Mouse (Mus musculus) MEL (cell line): ENCODE data around the gene Sbno2.

Experiments used
- CTCF ChIP-seq, 3 experiments: IDR thresholded peaks in 2 of 3; conservative IDR thresholded peaks in 1 of 3; 2 replicates each; pipeline ENCODE4 v1.5.1; 2011 to 2012; ENCODE audit warnings: low read length in 3 of 3, low read depth in 2 of 3, mild to moderate bottlenecking in 2 of 3, improper control_type of control experiment in 1 of 3, inconsistent platforms in 1 of 3, mixed read lengths in 1 of 3, moderate library complexity in 1 of 3; ENCODE audit not compliant: control insufficient read depth in 1 of 3, insufficient read depth in 1 of 3, poor library complexity in 1 of 3, severe bottlenecking in 1 of 3
- E2F4 ChIP-seq: IDR thresholded peaks from 2 replicates; pipeline ENCODE4 v1.6.1; 2011; ENCODE audit warnings: low read depth, low read length, improper control_type of control experiment, borderline replicate concordance
- EP300 ChIP-seq, 2 experiments: IDR thresholded peaks; 2 replicates each; pipeline ENCODE4 v1.6.1; 2011; ENCODE audit warnings: improper control_type of control experiment in 2 of 2, low read length in 2 of 2, low read depth in 1 of 2, mild to moderate bottlenecking in 1 of 2
- GATA1 ChIP-seq: IDR thresholded peaks from 2 replicates; pipeline ENCODE4 v1.6.1; 2011; ENCODE audit warnings: low read depth, low read length, improper control_type of control experiment
- MAFK ChIP-seq: IDR thresholded peaks from 2 replicates; pipeline ENCODE4 v1.6.1; 2011; ENCODE audit warnings: low read depth, mild to moderate bottlenecking, low read length, improper control_type of control experiment, borderline replicate concordance
- MEF2A ChIP-seq: IDR thresholded peaks from 2 replicates; pipeline ENCODE4 v1.6.1; 2014; ENCODE audit warnings: low read depth, mild to moderate bottlenecking, inconsistent platforms, low read length, improper control_type of control experiment; ENCODE audit not compliant: poor library complexity, insufficient replicate concordance, severe bottlenecking; ENCODE audit errors: extremely low read depth
- MXI1 ChIP-seq: IDR thresholded peaks from 2 replicates; pipeline ENCODE4 v1.6.1; 2011; ENCODE audit warnings: mild to moderate bottlenecking, low read depth, low read length, improper control_type of control experiment
- NRF1 ChIP-seq: IDR thresholded peaks from 2 replicates; pipeline ENCODE4 v1.6.1; 2014; ENCODE audit warnings: low read depth, mild to moderate bottlenecking, inconsistent platforms, low read length, improper control_type of control experiment, moderate library complexity; ENCODE audit not compliant: poor library complexity, insufficient read depth, severe bottlenecking
- POLR2AphosphoS2 ChIP-seq: IDR thresholded peaks from 2 replicates; pipeline ENCODE4 v1.6.1; 2011; ENCODE audit warnings: low read length, improper control_type of control experiment
- POLR2AphosphoS5 ChIP-seq: IDR thresholded peaks from 2 replicates; pipeline ENCODE4 v1.6.1; 2012; ENCODE audit warnings: low read depth, borderline replicate concordance, mild to moderate bottlenecking, inconsistent platforms, low read length, moderate library complexity, mixed read lengths
- ZC3H11A ChIP-seq: IDR thresholded peaks from 2 replicates; pipeline ENCODE4 v1.6.1; 2012; ENCODE audit warnings: low read depth, mild to moderate bottlenecking, inconsistent platforms, low read length, improper control_type of control experiment
- ZKSCAN1 ChIP-seq: IDR thresholded peaks from 2 replicates; pipeline ENCODE4 v1.6.1; 2012; ENCODE audit warnings: low read depth, mild to moderate bottlenecking, inconsistent platforms, low read length, improper control_type of control experiment, moderate library complexity

- TF ChIP-seq POLR2AphosphoS2, result no peak
- TF ChIP-seq E2F4, result no peak
- no peak for TF ChIP-seq CTCF (IDR thresholded peaks at IDR 0.05 in 2 of 3, conservative IDR thresholded peaks at IDR 0.05 in 1 of 3; ENCODE audit: control insufficient read depth in 1 of 3, insufficient read depth in 1 of 3, low read depth in 2 of 3, low read length in 3 of 3, poor library complexity in 1 of 3, severe bottlenecking in 1 of 3)
- no peak for TF ChIP-seq MAFK
- 0 out of 2 replicates have a peak, but pooled peaks have one; percentile 25 for TF ChIP-seq MXI1
- no peak for TF ChIP-seq ZKSCAN1
- no peak for TF ChIP-seq ZC3H11A
- TF ChIP-seq GATA1, result no peak
- no peak for TF ChIP-seq POLR2AphosphoS5
- no peak for TF ChIP-seq MEF2A
- TF ChIP-seq EP300 (IDR thresholded peaks at IDR 0.05; ENCODE audit: low read depth in 1 of 2, low read length in 2 of 2), result no peak
- TF ChIP-seq NRF1, result no peak
These were observed 81.6 kb downstream of the Sbno2 start for GRCm38 (mm10) chr10:80023758-80024157.
